Mouse (Mus musculus) hindbrain, embryonic 13.5 days (tissue): Measurements from ENCODE around the gene Per1. TPM values are rescaled to one million over a fixed set of nuclear protein-coding genes. Genes with fewer than 3 reads are reported as not detected.

Experiments used
- ATAC-seq: fragments of 200-750 bp; cut with Nextera tagmentation; 2 replicates; pipeline ENCODE4 v1.8.0; 2017; ENCODE audit warnings: moderate TSS enrichment; ENCODE audit not compliant: low FRiP score
- H3K27ac ChIP-seq: fragments of 300-500 bp; sonication (generic); 2 replicates; pipeline ENCODE4 v1.5.1; 2015; ENCODE audit warnings: inconsistent platforms, mild to moderate bottlenecking, moderate library complexity
- H3K27me3 ChIP-seq: fragments of 300-500 bp; sonication (generic); 2 replicates; pipeline ENCODE4 v1.6.1; 2015; ENCODE audit warnings: mild to moderate bottlenecking, inconsistent platforms
- H3K36me3 ChIP-seq: fragments of 300-500 bp; sonication (generic); 2 replicates; pipeline ENCODE4 v1.6.1; 2015; ENCODE audit warnings: mild to moderate bottlenecking, inconsistent platforms
- H3K4me1 ChIP-seq: fragments of 300-500 bp; sonication (generic); replicated peaks from 2 replicates; pipeline ENCODE4 v1.6.1; 2015; ENCODE audit warnings: inconsistent platforms
- H3K4me2 ChIP-seq: fragments of 300-500 bp; sonication (generic); 2 replicates; pipeline ENCODE4 v1.6.1; 2015; ENCODE audit warnings: inconsistent platforms, mild to moderate bottlenecking, moderate library complexity
- H3K4me3 ChIP-seq: fragments of 300-500 bp; sonication (generic); 2 replicates; pipeline ENCODE4 v1.5.1; 2015; ENCODE audit warnings: mild to moderate bottlenecking, inconsistent platforms
- H3K9ac ChIP-seq: fragments of 300-500 bp; sonication (generic); 2 replicates; pipeline ENCODE4 v1.6.1; 2015; ENCODE audit warnings: mild to moderate bottlenecking, inconsistent platforms
- H3K9me3 ChIP-seq: fragments of 300-500 bp; sonication (generic); 2 replicates; pipeline ENCODE4 v1.6.1; 2016; ENCODE audit warnings: inconsistent platforms
- WGBS: fragments of 180-500 bp; shearing (Covaris S2); methylation state at CpG from one replicate; pipeline ENCODE4 v1.1.7; 2015; 5-methylcytosine and 5-hydroxymethylcytosine counted together
- polyA plus RNA-seq: library from polyadenylated mRNA; unstranded; fragments of >200 nt; fragmentation: Nextera tagmentation; extraction: Ambion mirVana; gene quantifications from 2 replicates; pipeline ENCODE4 v1.2.1, GENCODE M21; 2015

Per1 gene
- polyA plus RNA-seq, 1 experiment from 2014 or later: 9.4 TPM

DNA sequence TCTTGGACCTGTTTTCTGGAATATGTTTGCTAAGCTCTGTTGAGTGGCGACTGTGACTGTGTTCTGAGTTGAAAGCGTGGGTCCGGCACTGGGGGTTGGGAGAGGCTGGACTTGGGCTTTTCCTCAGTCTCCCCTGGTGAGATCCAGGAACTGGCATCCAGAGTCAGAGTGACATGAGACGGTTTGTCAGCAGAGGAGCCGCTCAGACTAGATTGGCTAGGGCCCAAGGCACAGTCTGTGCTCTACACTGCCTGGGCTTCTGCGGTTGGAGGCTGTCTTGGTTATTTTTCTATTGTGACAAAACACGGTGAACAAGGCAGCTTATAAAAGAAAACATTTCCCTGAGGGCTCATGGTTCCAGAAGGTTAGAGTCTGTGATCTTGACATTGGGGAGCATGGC is 52.5 kb downstream of the Per1 start:
- Histone ChIP-seq H3K27ac (no peak overlapping the region), H3K4me3 (no peak overlapping the region), H3K9me3 (no peaks in the 10 kb centered on the region), H3K9ac (no peak overlapping the region), H3K36me3 (no peaks in the 10 kb centered on the region), H3K27me3 (peaks cover 29% of the 10 kb centered on the region), H3K4me1 (peaks cover 6% of the 10 kb centered on the region; the same call in 1 of the 2 replicates), H3K4me2 (no peak overlapping the region)
- 66% methylated on average over 7 of the region's 7 CpGs for WGBS
- no peak for ATAC-seq

DNA sequence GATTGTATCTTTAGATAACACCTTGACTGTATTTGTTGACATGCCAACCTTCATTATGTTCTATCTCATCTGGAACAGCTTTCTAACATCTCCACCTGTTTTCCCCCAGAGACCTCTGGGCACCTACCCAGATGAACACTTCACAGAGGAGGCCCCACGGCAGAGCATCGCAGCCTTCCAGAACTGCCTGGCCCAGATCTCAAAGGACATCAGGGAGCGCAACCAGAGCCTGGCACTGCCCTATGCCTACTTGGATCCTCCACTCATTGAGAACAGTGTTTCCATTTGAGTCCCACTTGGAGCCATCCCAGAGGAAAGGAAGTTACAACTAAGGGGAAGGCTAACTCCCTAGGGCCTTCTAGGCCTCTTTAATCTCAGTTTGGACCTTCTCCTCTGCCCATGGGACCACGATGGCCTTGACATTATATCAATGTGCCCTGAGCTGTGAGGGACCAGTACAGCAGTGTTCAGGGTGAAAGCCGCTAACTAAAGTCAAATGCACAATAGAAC is 53.5 kb downstream of the Per1 start:
- Histone ChIP-seq H3K9me3 (no peaks in the 10 kb centered on the region), H3K27me3 (peaks cover 28% of the 10 kb centered on the region), H3K4me3 (no peak overlapping the region), H3K4me2 (no peak overlapping the region), H3K27ac (no peak overlapping the region), H3K9ac (no peak overlapping the region), H3K4me1 (peaks cover 6% of the 10 kb centered on the region; the same call in 1 of the 2 replicates), H3K36me3 (no peaks in the 10 kb centered on the region)
- WGBS: 90% methylated on average over 5 of the region's 5 CpGs
- no peak for ATAC-seq

DNA sequence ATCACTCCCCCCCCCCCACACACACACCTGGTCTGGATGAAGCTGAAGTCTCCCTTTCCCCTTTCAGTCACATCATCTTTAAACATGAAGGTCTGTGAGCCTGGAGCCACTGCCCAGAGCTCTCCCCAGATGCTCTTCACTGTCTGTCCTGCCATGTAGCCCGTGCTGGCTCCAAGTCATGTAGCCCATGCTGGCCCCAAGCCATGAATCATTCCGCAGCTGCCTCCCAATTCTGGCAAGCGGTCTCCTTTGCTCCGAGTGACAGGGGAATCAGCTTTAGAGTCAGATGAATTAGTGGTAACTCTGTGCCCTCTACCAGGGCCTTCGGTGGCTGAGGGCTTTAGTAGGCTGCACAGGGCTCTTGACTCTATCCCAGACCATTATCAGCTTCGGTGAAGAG is 54.7 kb downstream of the Per1 start:
- 77% methylated on average over 6 of the region's 6 CpGs for WGBS
- Histone ChIP-seq H3K4me1 (peaks cover 6% of the 10 kb centered on the region; the same call in 1 of the 2 replicates), H3K4me2 (no peak overlapping the region), H3K27me3 (peaks cover 29% of the 10 kb centered on the region), H3K9me3 (no peaks in the 10 kb centered on the region), H3K4me3 (no peak overlapping the region), H3K9ac (0 out of 2 replicates have a peak overlapping the region, but pooled peaks have one; percentile 19), H3K27ac (no peak overlapping the region), H3K36me3 (no peaks in the 10 kb centered on the region)
- ATAC-seq: no peak

DNA sequence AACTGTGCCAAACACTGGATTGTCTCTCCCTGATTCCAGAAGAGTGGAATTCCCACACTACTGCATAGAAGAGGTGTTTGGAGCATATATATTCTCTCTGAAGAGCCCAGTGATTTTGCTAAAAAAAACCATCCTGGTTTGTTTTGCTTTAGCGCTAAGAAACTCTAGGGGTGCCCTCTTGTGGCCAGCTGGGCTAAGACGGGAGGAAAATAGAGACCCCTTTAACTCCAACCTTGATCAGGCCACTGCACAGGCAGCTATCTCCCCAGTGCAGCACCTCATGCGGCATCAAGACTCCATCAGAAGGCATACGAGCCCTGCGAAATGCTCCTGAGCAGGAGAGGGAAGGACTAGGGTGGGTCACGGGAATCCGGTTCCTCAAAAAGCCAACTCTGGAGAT is 55.4 kb downstream of the Per1 start:
- no peak for ATAC-seq
- no peaks in the 10 kb centered on the region for H3K36me3 ChIP-seq
- peaks cover 6% of the 10 kb centered on the region; the same call in 1 of the 2 replicates for H3K4me1 ChIP-seq
- H3K4me3 ChIP-seq: peak overlapping the region; percentile 7; the same call in 1 of the 2 replicates
- peak overlapping the region; percentile 41 for H3K4me2 ChIP-seq
- WGBS: 8% methylated on average over 7 of the region's 7 CpGs
- H3K9ac ChIP-seq: no peak overlapping the region
- no peaks in the 10 kb centered on the region for H3K9me3 ChIP-seq
- H3K27ac ChIP-seq: no peak overlapping the region
- H3K27me3 ChIP-seq: peaks cover 37% of the 10 kb centered on the region

DNA sequence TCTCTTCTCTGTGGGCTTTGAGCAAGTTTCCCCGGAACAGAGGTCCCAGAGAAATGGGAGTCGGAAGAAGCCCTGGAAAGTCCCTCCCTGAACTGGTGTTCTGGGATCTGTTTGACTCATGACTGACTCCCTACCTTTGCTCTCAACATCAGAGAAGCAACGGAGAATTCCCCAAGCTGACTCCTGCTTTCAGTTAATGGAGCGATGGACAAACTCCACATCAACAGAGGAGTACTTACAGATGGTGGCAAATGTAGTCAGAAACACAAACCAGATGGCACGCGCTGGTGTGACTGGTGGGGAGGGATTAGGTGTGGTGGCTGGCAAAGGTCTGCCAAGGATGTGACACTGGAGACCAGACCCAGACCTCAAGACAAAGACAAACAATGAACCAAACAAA is 56.0 kb downstream of the Per1 start:
- no peak overlapping the region for H3K9ac ChIP-seq
- no peak for ATAC-seq
- WGBS: 70% methylated on average over 6 of the region's 6 CpGs
- H3K4me1 ChIP-seq: peaks cover 6% of the 10 kb centered on the region; the same call in 1 of the 2 replicates
- H3K27me3 ChIP-seq: peaks cover 38% of the 10 kb centered on the region
- H3K27ac ChIP-seq: no peak overlapping the region
- peak overlapping the region; percentile 41 for H3K4me2 ChIP-seq
- peak overlapping the region; percentile 7; the same call in 1 of the 2 replicates for H3K4me3 ChIP-seq
- no peaks in the 10 kb centered on the region for H3K36me3 ChIP-seq
- no peaks in the 10 kb centered on the region for H3K9me3 ChIP-seq

DNA sequence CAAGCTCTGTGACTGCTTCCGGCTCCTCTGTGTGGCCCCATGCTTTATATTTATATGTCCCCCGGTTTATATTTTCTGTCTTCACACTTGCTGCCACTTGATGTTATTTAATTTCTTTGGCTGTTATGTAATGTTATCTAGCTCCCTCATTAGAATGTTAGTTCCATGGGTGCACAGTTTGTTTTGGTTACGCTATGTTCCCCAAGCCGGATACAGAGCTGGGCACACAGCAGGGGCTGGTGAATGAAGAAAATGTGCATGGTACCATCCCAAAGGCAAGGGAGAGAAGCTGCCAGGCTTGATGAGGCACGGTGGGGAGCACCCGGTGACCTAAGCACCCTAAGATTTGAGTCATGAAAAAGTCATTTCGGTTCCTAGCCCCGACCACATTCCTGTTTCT is 58.8 kb downstream of the Per1 start:
- no peak overlapping the region for H3K4me2 ChIP-seq
- ATAC-seq: no peak
- H3K27ac ChIP-seq: no peak overlapping the region
- WGBS: 80% methylated on average over 8 of the region's 8 CpGs
- H3K9ac ChIP-seq: no peak overlapping the region
- H3K4me1 ChIP-seq: peaks cover 17% of the 10 kb centered on the region
- no peaks in the 10 kb centered on the region for H3K36me3 ChIP-seq
- no peak overlapping the region for H3K4me3 ChIP-seq
- peaks cover 58% of the 10 kb centered on the region for H3K27me3 ChIP-seq
- H3K9me3 ChIP-seq: no peaks in the 10 kb centered on the region

DNA sequence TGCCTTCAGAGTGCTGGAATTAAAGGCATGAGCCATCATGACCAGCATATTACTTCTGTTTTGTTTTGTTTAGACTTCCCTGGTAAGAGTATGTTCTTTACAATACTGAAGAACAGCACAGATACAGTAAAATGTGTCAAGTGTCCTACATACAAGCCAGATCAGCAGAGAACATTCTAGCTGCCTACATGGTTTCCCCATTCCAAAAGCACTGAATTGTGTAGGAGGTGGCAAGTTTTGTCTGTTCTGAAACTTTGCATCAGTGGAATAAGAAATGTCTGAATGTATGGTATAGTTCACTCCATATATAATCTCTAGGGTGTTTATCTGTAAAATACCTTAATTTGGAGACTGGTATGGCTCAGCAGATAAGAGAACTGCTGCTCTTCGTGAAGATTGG is 60.3 kb downstream of the Per1 start:
- Histone ChIP-seq H3K9ac (no peak overlapping the region), H3K27me3 (peaks cover 65% of the 10 kb centered on the region), H3K4me1 (peaks cover 17% of the 10 kb centered on the region), H3K27ac (no peak overlapping the region), H3K36me3 (no peaks in the 10 kb centered on the region), H3K4me3 (no peak overlapping the region), H3K9me3 (no peaks in the 10 kb centered on the region), H3K4me2 (no peak overlapping the region)
- WGBS: 52% methylated on average over 1 of the region's 1 CpGs
- no peak for ATAC-seq

DNA sequence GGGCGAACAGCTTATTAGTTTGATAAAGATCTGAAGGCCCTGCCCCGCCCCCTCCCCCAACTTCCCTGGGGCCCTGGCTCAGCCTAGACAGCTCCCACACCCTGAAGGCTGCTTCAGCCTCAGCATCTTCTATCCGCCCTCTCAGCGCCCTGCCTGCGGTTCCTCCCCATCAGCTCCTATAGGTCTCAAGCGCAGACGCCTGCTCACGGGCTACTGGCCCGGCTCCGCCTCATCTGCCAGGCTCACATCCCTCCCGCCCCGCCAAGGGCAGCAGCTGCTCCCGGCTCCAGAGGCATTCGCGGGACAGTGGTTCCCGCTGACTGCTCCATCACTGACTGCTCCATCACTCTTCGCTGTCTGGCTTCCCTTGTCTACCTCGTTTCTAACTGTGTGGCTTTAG is 61.8 kb downstream of the Per1 start, which contains the start of gene Alox12b:
TSS of gene Alox12b (plus strand) at position 190 of the 400 bp plus-strand sequence.
- Histone ChIP-seq H3K9ac (peak within 1 kb of the TSS; percentile 59; the same call in 1 of the 2 replicates), H3K27me3 (peaks cover 57% of the 10 kb centered on the region), H3K36me3 (no peaks in the 10 kb centered on the region), H3K4me2 (peak within 1 kb of the TSS; percentile 53), H3K4me1 (peaks cover 11% of the 10 kb centered on the region), H3K4me3 (peak within 1 kb of the TSS; percentile 30), H3K9me3 (no peaks in the 10 kb centered on the region), H3K27ac (no peak within 1 kb of the TSS)
- peak; percentile 57; the same call in 1 of the 2 replicates for ATAC-seq
- WGBS: 1% methylated on average over 18 of the region's 18 CpGs

Other genes starting within 250 kb of the Per1 start
- gene Ndel1, start 223.4 kb upstream of the Per1 start, polyA plus RNA-seq: 90.8 and 92.6 TPM in 2 replicates
- gene Rnf222, start 206.7 kb upstream of the Per1 start, polyA plus RNA-seq: 0.09 TPM in 1 of 2 replicates, not detected in the other
- 684 and 691 TPM in 2 replicates for gene Rpl26, start 193.6 kb upstream of the Per1 start, polyA plus RNA-seq
- 0.60 and 0.84 TPM in 2 replicates for gene Odf4, start 168.1 kb upstream of the Per1 start, polyA plus RNA-seq
- gene Arhgef15, start 137.7 kb upstream of the Per1 start, polyA plus RNA-seq: 14.3 and 16.2 TPM in 2 replicates
- gene Slc25a35, start 127.1 kb upstream of the Per1 start, polyA plus RNA-seq: 1.5 TPM in 2 replicates
- gene Rangrf, start 120.0 kb upstream of the Per1 start, polyA plus RNA-seq: 24.7 and 26.7 TPM in 2 replicates
- gene Pfas, start 86.8 kb upstream of the Per1 start, polyA plus RNA-seq: 19.1 and 20.4 TPM in 2 replicates
- gene Ctc1, start 79.3 kb upstream of the Per1 start, polyA plus RNA-seq: 49.4 and 49.9 TPM in 2 replicates
- 31.7 and 34.2 TPM in 2 replicates for gene Aurkb, start 49.6 kb upstream of the Per1 start, polyA plus RNA-seq
- gene Borcs6, start 35.5 kb upstream of the Per1 start, polyA plus RNA-seq: 13.4 and 15.2 TPM in 2 replicates
- gene Tmem107, start 24.4 kb upstream of the Per1 start, polyA plus RNA-seq: 28.7 and 41.0 TPM in 2 replicates
- gene Vamp2, start 6.7 kb upstream of the Per1 start, polyA plus RNA-seq: 217 and 227 TPM in 2 replicates
- gene Hes7, start 25.2 kb downstream of the Per1 start, polyA plus RNA-seq: 0.26 and 0.35 TPM in 2 replicates
- gene 9130213A22Rik, start 27.4 kb downstream of the Per1 start, polyA plus RNA-seq: 0.13 and 0.25 TPM in 2 replicates
- gene Aloxe3, start 30.7 kb downstream of the Per1 start, polyA plus RNA-seq: 0.71 and 1.3 TPM in 2 replicates
- gene Alox12b, start 61.8 kb downstream of the Per1 start, polyA plus RNA-seq: 0.29 and 0.31 TPM in 2 replicates
- 0.12 and 0.16 TPM in 2 replicates for gene Alox8, start 102.6 kb downstream of the Per1 start, polyA plus RNA-seq
- gene Gucy2e, start 141.8 kb downstream of the Per1 start, polyA plus RNA-seq: 0.21 and 0.30 TPM in 2 replicates
- gene Cntrob, start 228.6 kb downstream of the Per1 start, polyA plus RNA-seq: 22.6 and 24.4 TPM in 2 replicates
- 204 and 210 TPM in 2 replicates for gene Trappc1, start 228.8 kb downstream of the Per1 start, polyA plus RNA-seq
- gene Kcnab3, start 231.0 kb downstream of the Per1 start, polyA plus RNA-seq: 4.2 and 5.1 TPM in 2 replicates
- 163 and 166 TPM in 2 replicates for gene Rnf227, start 245.2 kb downstream of the Per1 start, polyA plus RNA-seq